9 mouse cellular contexts compared by ENCODE assay signal in the genomic region with DNA sequence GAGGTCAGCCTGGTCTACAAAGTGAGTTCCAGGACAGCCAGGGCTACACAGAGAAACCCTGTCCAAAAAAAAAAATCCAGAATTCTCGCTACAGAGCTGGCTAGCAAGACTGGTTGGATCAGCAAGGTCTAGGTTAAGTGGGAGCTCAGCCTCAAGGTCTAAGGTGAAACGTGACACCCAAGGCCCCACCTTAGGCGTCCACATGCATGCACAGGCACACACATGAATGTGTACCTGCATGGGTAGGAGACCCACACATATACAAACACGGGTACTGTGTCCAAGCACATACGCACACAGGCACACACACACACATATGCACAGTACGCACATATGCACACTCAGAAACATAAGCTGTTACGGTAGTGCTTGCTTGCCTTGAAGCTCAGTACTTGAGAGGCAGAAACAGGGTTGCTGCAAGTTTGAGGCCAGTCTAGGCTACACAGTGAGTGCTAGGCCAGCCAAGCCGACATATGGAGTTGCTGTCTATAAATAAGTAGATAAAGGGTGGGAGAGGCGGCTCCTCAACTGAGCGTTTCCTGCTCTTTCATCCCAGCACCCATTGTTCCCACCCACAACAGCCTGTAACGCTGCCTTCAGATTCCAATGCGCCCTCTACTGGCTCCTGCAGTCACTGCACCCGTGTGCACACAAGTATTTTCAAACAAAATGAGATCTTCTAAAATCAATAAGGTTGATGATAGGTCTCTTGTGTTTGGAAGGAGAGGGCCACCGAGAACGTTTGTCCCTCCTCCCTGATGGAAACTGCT. TPM values are rescaled to one million over a fixed set of nuclear protein-coding genes. Genes with fewer than 3 reads are reported as not detected.
DNase-seq lines count a peak whose midpoint lies in the region; ATAC-seq and TF ChIP-seq lines count a peak whose summit lies in the region.
"Had no signal": no experiment of that assay in that cellular context is flagged by ENCODE, and none has a peak within 500 bp of the region (broad histone marks: within the 10 kb centered on the region; RNA-seq: fewer than 3 reads in every experiment).

No protein-coding gene starts in this region.

- H3K27me3 ChIP-seq in heart, embryonic 10.5 days (ENCODE audit: insufficient read depth, poor library complexity, severe bottlenecking), result no peaks in the 10 kb centered on the region
- H3K27me3 ChIP-seq in C2C12 (ENCODE audit: control insufficient read depth, insufficient read depth, insufficient read length) (no peaks in the 10 kb centered on the region), Patski (no peaks in the 10 kb centered on the region)
- H3K27me3 ChIP-seq in embryonic facial prominence, embryonic 14.5 days (replicated peaks; ENCODE audit: control insufficient read depth, insufficient read depth, low read length), result no peaks in the 10 kb centered on the region
- H3K27me3 ChIP-seq in neural tube, embryonic 11.5 days (ENCODE audit: control insufficient read depth, insufficient read depth, low read length), result no peaks in the 10 kb centered on the region

- no peak overlapping the region for H3K9ac ChIP-seq in embryonic facial prominence, embryonic 14.5 days (ENCODE audit: low read depth, low read length)
- no peak overlapping the region for H3K9ac ChIP-seq in neural tube, embryonic 11.5 days (ENCODE audit: low read length)

- POLR2A ChIA-PET in Patski (lab: Charles Lee), result no interaction called here

- no peaks in the 10 kb centered on the region for H3K36me3 ChIP-seq in heart, embryonic 10.5 days
- H3K36me3 ChIP-seq in C2C12 (ENCODE audit: control insufficient read depth, insufficient read depth), result no peaks in the 10 kb centered on the region
- H3K36me3 ChIP-seq in embryonic facial prominence, embryonic 14.5 days (ENCODE audit: control insufficient read depth, insufficient read depth, low read length), result no peaks in the 10 kb centered on the region
- no peaks in the 10 kb centered on the region for H3K36me3 ChIP-seq in neural tube, embryonic 11.5 days (ENCODE audit: control insufficient read depth, insufficient read depth, low read length)

- in situ Hi-C loops in Patski (cut with MboI; ENCODE audit: low pct_unique_long_range_greater_than_20kb), result no loop called here

- no peaks in the 10 kb centered on the region for H3K79me3 ChIP-seq in C2C12 (ENCODE audit: low read depth)

- ATAC-seq in Patski, result no peak
- no peak for ATAC-seq in embryonic facial prominence, embryonic 14.5 days (ENCODE audit: low read depth)
- ATAC-seq in neural tube, embryonic 11.5 days (ENCODE audit: insufficient read depth, low FRiP score, low TSS enrichment), result no peak

- H3ac ChIP-seq in C2C12 (ENCODE audit: control insufficient read depth, insufficient read length, low read depth), result no peak overlapping the region

- H3K9me3 ChIP-seq in heart, embryonic 10.5 days, result no peaks in the 10 kb centered on the region
- H3K9me3 ChIP-seq in embryonic facial prominence, embryonic 14.5 days (ENCODE audit: control insufficient read depth, low read length), result no peaks in the 10 kb centered on the region
- H3K9me3 ChIP-seq in neural tube, embryonic 11.5 days (ENCODE audit: control insufficient read depth, low read length), result no peaks in the 10 kb centered on the region

- TF ChIP-seq CTCF in C2C12 (IDR thresholded peaks at IDR 0.05; ENCODE audit: control insufficient read depth, insufficient read depth, insufficient read length) (peak; percentile 40), Patski (IDR thresholded peaks at IDR 0.05) (peak; percentile 95)

- H3K27ac ChIP-seq in heart, embryonic 10.5 days, result no peak overlapping the region; the same call in 1 of the 2 replicates
- no peak overlapping the region for H3K27ac ChIP-seq in embryonic facial prominence, embryonic 14.5 days (replicated peaks; ENCODE audit: low read depth, low read length)
- no peak overlapping the region for H3K27ac ChIP-seq in neural tube, embryonic 11.5 days (ENCODE audit: low read depth, low read length)

- H3K79me2 ChIP-seq in C2C12 (ENCODE audit: control insufficient read depth, insufficient read depth), result no peaks in the 10 kb centered on the region

- H3K4me1 ChIP-seq in heart, embryonic 10.5 days, result peaks cover 17% of the 10 kb centered on the region
- H3K4me1 ChIP-seq in embryonic facial prominence, embryonic 14.5 days (ENCODE audit: control insufficient read depth, insufficient read depth, low read length), result peaks cover 10% of the 10 kb centered on the region
- peaks cover 6% of the 10 kb centered on the region for H3K4me1 ChIP-seq in neural tube, embryonic 11.5 days (ENCODE audit: control insufficient read depth, insufficient read depth, low read length)

- CTCF ChIA-PET in Patski (lab: Charles Lee), result interaction anchor here (0.7 to 2.8 kb wide), 17 partner anchors 8 to 320 kb away, joined by 3 to 11 read pairs (median 3); a partner anchor contains a TSS

- H3K4me3 ChIP-seq in heart, embryonic 10.5 days, result no peak overlapping the region
- no peak overlapping the region for H3K4me3 ChIP-seq in C2C12 (ENCODE audit: insufficient read depth, poor library complexity, severe bottlenecking)
- no peak overlapping the region for H3K4me3 ChIP-seq in embryonic facial prominence, embryonic 14.5 days (ENCODE audit: low read depth, low read length)
- H3K4me3 ChIP-seq in neural tube, embryonic 11.5 days (ENCODE audit: low read depth, low read length), result no peak overlapping the region

- 49% methylated on average over 15 of the region's 15 CpGs for WGBS in heart, embryonic 10.5 days
- 53% methylated on average over 15 of the region's 15 CpGs for WGBS in embryonic facial prominence, embryonic 14.5 days
- 51% methylated on average over 15 of the region's 15 CpGs for WGBS in neural tube, embryonic 11.5 days

- no peak overlapping the region for H3K4me2 ChIP-seq in embryonic facial prominence, embryonic 14.5 days (ENCODE audit: low read depth, low read length)
- H3K4me2 ChIP-seq in neural tube, embryonic 11.5 days (ENCODE audit: low read depth), result no peak overlapping the region

- DNase-seq in heart, adult 8-10 months (ENCODE audit: low spot score), result peak; percentile 47
- DNase-seq in heart, embryonic 10.5 days (ENCODE audit: low spot score), result no peak
- no peak for DNase-seq in Patski (ENCODE audit: low read depth, low spot score)
- peak; percentile 55 for DNase-seq in embryonic facial prominence, embryonic 14.5 days (ENCODE audit: low spot score)
- DNase-seq in layer of hippocampus, postnatal 10 days (ENCODE audit: low spot score in 2 of 2), result peak; percentile 58 to 59
- DNase-seq in neural tube, embryonic 11.5 days (ENCODE audit: low spot score), result peak; percentile 62
- DNase-seq in ovary, postnatal 14 days (ENCODE audit: low spot score), result no peak

TF ChIP-seq in C2C12, 6 proteins besides CTCF, POLR2A, EP300 and RAD21:
- TF ChIP-seq MYOD1 (IDR thresholded peaks at IDR 0.05; ENCODE audit: control insufficient read depth, insufficient read length, low read depth) (no peak), MYOG (IDR thresholded peaks at IDR 0.05; ENCODE audit: control insufficient read depth, extremely low read depth, insufficient read length) (no peak), MAX (IDR thresholded peaks at IDR 0.05) (no peak), CEBPB (IDR thresholded peaks at IDR 0.05; ENCODE audit: low read depth) (no peak)

RNA-seq across cellular contexts. Expression of a gene that starts 11.9 kb away (rescaled TPM):
- under 1 TPM in 1 of 4 experiments, not detected in 3; 0.06 TPM for total RNA-seq in heart, adult 8-10 months (2022)
- polyA plus RNA-seq in heart, embryonic 10.5 days (2016; fragmentation: Nextera tagmentation; extraction: Ambion mirVana), result 0.13 and 0.25 TPM in 2 replicates
- polyA plus RNA-seq in C2C12 (2012; fragmentation: generic; extraction: Trizol) (0.01 TPM), Patski (2021) (0.05 TPM)
- 0.08 and 0.47 TPM in 2 replicates for polyA plus RNA-seq in embryonic facial prominence, embryonic 14.5 days (2014; fragmentation: Nextera tagmentation; extraction: Ambion mirVana)
- 1 to 10 TPM; 4.7 to 5.1 TPM for total RNA-seq in layer of hippocampus, postnatal 10 days (2021)
- 0.15 and 0.23 TPM in 2 replicates for polyA plus RNA-seq in neural tube, embryonic 11.5 days (2014; fragmentation: Nextera tagmentation; extraction: Ambion mirVana)

RNA-seq across cellular contexts. Expression of a gene that starts 16.6 kb away (rescaled TPM):
- total RNA-seq in heart, adult 8-10 months (2022), result under 1 TPM in 2 of 4 experiments, not detected in 2; 0.26 to 0.31 TPM
- polyA plus RNA-seq in heart, embryonic 10.5 days (2016; fragmentation: Nextera tagmentation; extraction: Ambion mirVana), result 0.21 and 0.26 TPM in 2 replicates
- polyA plus RNA-seq in C2C12 (2012; fragmentation: generic; extraction: Trizol), result not detected
- not detected for polyA plus RNA-seq in Patski (2021)
- not detected in 2 replicates for polyA plus RNA-seq in embryonic facial prominence, embryonic 14.5 days (2014; fragmentation: Nextera tagmentation; extraction: Ambion mirVana)
- total RNA-seq in layer of hippocampus, postnatal 10 days (2021), result not detected
- not detected in 2 replicates for polyA plus RNA-seq in neural tube, embryonic 11.5 days (2014; fragmentation: Nextera tagmentation; extraction: Ambion mirVana)
- polyA plus RNA-seq: neural tube, embryonic 14.5 days had no signal

RNA-seq across cellular contexts. Expression of a gene that starts 24.7 kb away (rescaled TPM):
- total RNA-seq in heart, adult 8-10 months (2022), result 10 to 100 TPM; 33.5 to 58.8 (median 54.0) TPM
- polyA plus RNA-seq in heart, embryonic 10.5 days (2016; fragmentation: Nextera tagmentation; extraction: Ambion mirVana), result 80.3 and 85.4 TPM in 2 replicates
- polyA plus RNA-seq in C2C12 (2012; fragmentation: generic; extraction: Trizol) (33.0 TPM), Patski (2021) (38.2 TPM)
- polyA plus RNA-seq in embryonic facial prominence, embryonic 14.5 days (2014; fragmentation: Nextera tagmentation; extraction: Ambion mirVana), result 79.0 and 90.7 TPM in 2 replicates
- total RNA-seq in layer of hippocampus, postnatal 10 days (2021), result 10 to 100 TPM; 73.4 to 78.0 TPM
- 109 and 118 TPM in 2 replicates for polyA plus RNA-seq in neural tube, embryonic 11.5 days (2014; fragmentation: Nextera tagmentation; extraction: Ambion mirVana)

Comparison
In these comparisons a context has a peak if more than half of its experiments do, and no peak if none do; other contexts are left out.
1. DNase-seq: peak in heart, adult 8-10 months (single experiment), embryonic facial prominence, embryonic 14.5 days (single experiment), layer of hippocampus, postnatal 10 days (2 of 2) and neural tube, embryonic 11.5 days (single experiment); none in heart, embryonic 10.5 days (single experiment), Patski (single experiment) and ovary, postnatal 14 days (single experiment).